Mouse (Mus musculus): Measurements from ENCODE around the gene Tpm4.
A peak's percentile ranks its signal among the peaks of the same experiment; 100 is the strongest.

Tpm4 gene

DNA sequence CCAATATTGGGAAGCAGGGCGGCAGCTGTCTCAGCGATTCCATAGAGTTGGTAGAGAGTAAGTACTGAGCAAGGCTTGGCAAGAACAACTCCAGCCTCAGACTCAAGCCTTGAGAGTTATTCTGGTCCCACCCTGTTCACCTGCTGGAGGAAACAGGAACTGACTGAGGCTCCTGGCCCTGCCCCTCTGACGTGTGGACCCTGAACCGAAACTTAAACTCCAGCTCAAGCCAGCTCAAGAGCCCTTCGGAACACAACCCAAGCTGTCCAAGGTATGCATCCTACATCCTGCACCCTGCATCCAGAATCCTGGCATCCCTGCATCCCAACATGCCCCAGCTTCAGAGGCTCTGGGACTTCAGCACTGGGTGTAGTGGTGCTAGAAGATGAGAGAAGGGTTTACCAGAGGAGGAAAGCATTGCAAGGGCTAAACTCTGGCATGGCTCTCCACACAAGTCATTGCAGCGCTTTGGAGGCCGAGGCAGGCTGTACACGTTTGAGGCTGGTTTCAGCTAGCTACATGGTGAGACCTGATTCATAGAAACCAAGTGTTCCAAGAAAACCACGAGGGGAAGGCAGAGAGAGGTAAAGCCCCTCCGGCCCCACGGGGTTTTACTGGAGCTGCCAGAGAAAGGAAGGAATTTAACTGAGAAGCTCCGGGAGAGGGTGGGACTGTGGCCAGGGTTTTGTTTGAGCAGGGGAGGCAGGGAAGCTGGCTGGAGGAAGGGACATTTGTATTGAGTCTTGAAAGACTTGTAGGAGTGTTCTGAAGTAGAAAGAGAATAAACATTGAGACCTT lies 54.8 kb downstream of the Tpm4 start, which contains the start of gene Hsh2d:
TSS of gene Hsh2d (plus strand) at position 222 of the 798 bp plus-strand sequence.
- DNase-seq (ENCODE audit: low read depth): peak; percentile 89

DNA sequence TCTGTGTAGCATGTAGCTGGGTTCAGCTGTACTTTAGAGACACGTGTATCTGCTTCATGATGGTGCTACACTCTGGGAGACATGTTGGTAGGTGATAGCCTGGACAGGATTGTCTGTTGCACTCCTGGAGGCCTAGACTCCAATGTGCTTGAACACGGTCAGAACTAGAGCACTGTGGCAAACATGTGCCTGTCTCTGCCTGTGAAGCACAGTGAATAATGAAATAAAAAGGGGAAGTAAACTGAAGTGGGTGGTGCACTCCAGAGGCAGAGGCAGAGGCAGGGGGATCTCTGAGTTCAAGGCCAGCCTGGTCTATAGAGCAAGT lies 55.4 kb downstream of the Tpm4 start:
- DNase-seq (ENCODE audit: low read depth): peak; percentile 48

DNA sequence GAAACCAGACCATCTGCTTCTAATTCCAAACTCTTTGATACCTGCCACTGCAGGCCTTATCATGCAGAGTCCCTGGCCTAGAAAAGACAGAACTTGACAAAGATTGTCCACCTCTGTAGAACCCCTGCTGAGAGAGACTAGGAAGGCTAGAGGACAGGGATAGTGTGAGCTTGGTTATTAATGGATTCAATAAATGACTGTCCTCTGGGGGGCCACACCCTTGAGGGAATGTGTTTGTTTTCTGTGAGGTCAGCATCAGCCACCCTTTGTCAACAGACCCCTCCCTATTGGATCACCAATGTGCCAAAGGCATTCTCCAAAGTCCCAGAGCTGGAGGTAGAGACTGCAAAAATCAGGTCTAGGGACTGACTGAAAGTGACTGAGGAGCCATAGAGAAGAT lies 57.3 kb downstream of the Tpm4 start:
- DNase-seq (ENCODE audit: low read depth): no peak

DNA sequence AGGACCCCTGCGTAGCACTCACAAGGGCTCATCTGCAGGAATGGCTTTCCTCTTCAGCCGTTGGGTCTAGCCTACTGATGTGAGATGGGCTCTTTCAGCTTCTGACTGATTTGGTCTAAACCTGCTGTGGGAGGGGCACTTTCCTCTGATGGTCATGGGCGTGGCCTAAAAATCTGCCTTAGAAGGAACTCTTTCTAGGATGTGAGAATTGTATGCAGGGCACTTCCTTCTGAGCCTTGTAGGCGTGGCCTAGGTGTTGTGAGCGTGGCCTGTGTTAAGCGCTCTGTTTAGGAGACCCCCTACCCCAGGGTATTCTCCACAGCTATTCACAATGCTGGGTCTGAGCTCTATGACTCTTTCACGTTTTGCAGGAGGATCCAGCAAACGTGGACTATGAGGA lies 63.2 kb downstream of the Tpm4 start:
- DNase-seq (ENCODE audit: low read depth): no peak

Measured in naive thymus-derived CD4-positive, alpha-beta T cell, adult 2 months (primary cell).